Mouse (Mus musculus): Measurements from ENCODE around the gene Dpp3. TPM values are rescaled to one million over a fixed set of nuclear protein-coding genes. Genes with fewer than 3 reads are reported as not detected.
A peak's percentile ranks its signal among the peaks of the same experiment; 100 is the strongest.
"Not testable (repeated sequence)": the region's sequence is repeated elsewhere in the genome, so short reads cannot be mapped to it uniquely, and the experiment has no call there.

Dpp3 gene
- polyA plus RNA-seq, 1 experiment from 2014 or later, result 117 TPM

GRCm38 (mm10) chr19:4891798-4892197 is 36.3 kb downstream of the Dpp3 start:
- Histone ChIP-seq H3K27ac (replicated peaks) (no peak overlapping the region), H3K4me3 (replicated peaks) (no peak overlapping the region), H3K4me2 (replicated peaks) (no peak overlapping the region), H3K27me3 (no peaks in the 10 kb centered on the region), H3K4me1 (no peaks in the 10 kb centered on the region), H3K9ac (no peak overlapping the region), H3K9me3 (replicated peaks) (no peaks in the 10 kb centered on the region), H3K36me3 (peaks cover 13% of the 10 kb centered on the region)
- no peak for ATAC-seq (ENCODE audit: insufficient number of reproducible peaks, low FRiP score, low TSS enrichment, low read depth)
- 70% methylated on average over 3 of the region's 3 CpGs for WGBS

- Histone ChIP-seq H3K27ac (replicated peaks) (no peak overlapping the region), H3K4me1 (no peaks in the 10 kb centered on the region), H3K4me3 (replicated peaks) (no peak overlapping the region), H3K9me3 (replicated peaks) (no peaks in the 10 kb centered on the region), H3K9ac (no peak overlapping the region), H3K27me3 (no peaks in the 10 kb centered on the region), H3K4me2 (replicated peaks) (no peak overlapping the region), H3K36me3 (peaks cover 13% of the 10 kb centered on the region)
- 79% methylated on average over 10 of the region's 10 CpGs for WGBS
- ATAC-seq (ENCODE audit: insufficient number of reproducible peaks, low FRiP score, low TSS enrichment, low read depth), result no peak
Observed at GRCm38 (mm10) chr19:4889791-4890190, 38.3 kb downstream of the Dpp3 start.

- no peaks in the 10 kb centered on the region for H3K27me3 ChIP-seq
- ATAC-seq (ENCODE audit: insufficient number of reproducible peaks, low FRiP score, low TSS enrichment, low read depth), result no peak
- H3K9me3 ChIP-seq (replicated peaks), result no peaks in the 10 kb centered on the region
- H3K27ac ChIP-seq (replicated peaks), result no peak overlapping the region
- peaks cover 11% of the 10 kb centered on the region for H3K36me3 ChIP-seq
- no peak overlapping the region for H3K9ac ChIP-seq
- no peak overlapping the region for H3K4me3 ChIP-seq (replicated peaks)
- no peak overlapping the region for H3K4me2 ChIP-seq (replicated peaks)
- peaks cover 6% of the 10 kb centered on the region; the same call in 1 of the 2 replicates for H3K4me1 ChIP-seq
- WGBS, result 83% methylated on average over 4 of the region's 4 CpGs
Observed at GRCm38 (mm10) chr19:4883961-4884360, 44.1 kb downstream of the Dpp3 start.

GRCm38 (mm10) chr19:4879324-4879703 is 48.8 kb downstream of the Dpp3 start:
- Histone ChIP-seq H3K9me3 (replicated peaks) (no peaks in the 10 kb centered on the region), H3K27me3 (no peaks in the 10 kb centered on the region), H3K36me3 (peaks cover 11% of the 10 kb centered on the region), H3K9ac (peak overlapping the region; percentile 91), H3K4me2 (replicated peaks) (peak overlapping the region; percentile 94), H3K4me1 (peaks cover 23% of the 10 kb centered on the region), H3K4me3 (replicated peaks) (peak overlapping the region; percentile 82), H3K27ac (replicated peaks) (no peak overlapping the region)
- ATAC-seq (ENCODE audit: insufficient number of reproducible peaks, low FRiP score, low TSS enrichment, low read depth), result no peak
- WGBS, result 44% methylated on average over 10 of the region's 10 CpGs

DNA sequence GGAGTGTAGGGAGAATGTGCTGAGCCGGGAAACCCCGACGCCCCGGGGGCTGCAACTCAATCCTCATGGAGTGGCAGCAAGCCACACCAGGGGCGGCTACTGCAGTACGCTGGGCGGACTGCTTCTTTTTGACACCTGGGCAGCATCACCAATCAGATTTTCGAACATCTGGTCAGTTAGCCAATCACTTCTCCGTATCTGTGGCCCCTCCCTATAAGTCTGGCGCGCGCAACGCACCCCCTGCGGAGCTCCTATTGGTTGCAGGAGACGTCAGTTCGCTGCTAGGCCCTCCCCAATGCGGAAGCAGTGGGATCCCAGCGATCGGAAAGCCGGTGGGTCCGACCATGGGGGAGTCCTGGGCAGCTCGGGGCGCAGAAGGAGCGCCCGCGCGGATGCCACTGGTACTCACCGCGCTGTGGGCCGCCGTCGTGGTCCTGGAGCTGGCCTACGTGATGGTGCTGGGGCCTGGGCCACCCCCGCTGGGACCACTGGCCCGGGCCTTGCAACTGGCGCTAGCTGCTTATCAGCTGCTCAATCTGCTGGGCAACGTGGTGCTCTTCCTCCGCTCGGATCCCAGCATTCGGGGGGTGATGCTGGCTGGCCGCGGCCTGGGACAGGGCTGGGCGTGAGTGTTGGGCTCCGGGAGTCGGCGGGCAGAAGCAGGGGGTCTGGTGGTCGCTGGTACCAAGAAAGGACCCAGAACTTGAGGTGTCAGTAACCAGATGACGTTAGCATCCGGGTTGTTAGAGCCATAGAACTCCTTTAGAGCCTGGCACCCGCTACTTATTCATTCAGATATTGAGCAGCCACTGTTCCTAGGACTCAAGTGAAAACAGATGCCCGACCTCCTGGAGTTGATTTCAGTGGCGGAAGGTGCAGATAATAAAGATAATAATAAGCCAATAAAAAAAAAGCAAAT is 49.4 kb downstream of the Dpp3 start, which contains the start of gene Zdhhc24:
TSS of gene Zdhhc24 (plus strand) at position 264 of the 919 bp plus-strand sequence.
- H3K9ac ChIP-seq, result peak within 1 kb of the TSS; percentile 91
- H3K9me3 ChIP-seq (replicated peaks), result no peaks in the 10 kb centered on the region
- H3K27ac ChIP-seq (replicated peaks), result peak within 1 kb of the TSS; percentile 78
- no peaks in the 10 kb centered on the region for H3K27me3 ChIP-seq
- H3K4me1 ChIP-seq, result peaks cover 23% of the 10 kb centered on the region
- H3K4me3 ChIP-seq (replicated peaks), result peak within 1 kb of the TSS; percentile 82
- WGBS, result under 1% methylated on average over 52 of the region's 52 CpGs
- peak within 1 kb of the TSS; percentile 94 for H3K4me2 ChIP-seq (replicated peaks)
- peak; percentile 93 for ATAC-seq (ENCODE audit: insufficient number of reproducible peaks, low FRiP score, low TSS enrichment, low read depth)
- H3K36me3 ChIP-seq, result peaks cover 8% of the 10 kb centered on the region; the same call in 1 of the 2 replicates

GRCm38 (mm10) chr19:4877785-4878184 is 50.3 kb downstream of the Dpp3 start, which contains the start of gene Actn3:
Actn3 (minus strand) TSS chr19:4877909.
- H3K27ac ChIP-seq (replicated peaks), result peak within 1 kb of the TSS; percentile 78
- peak; percentile 25; the same call in 1 of the 2 replicates for ATAC-seq (ENCODE audit: insufficient number of reproducible peaks, low FRiP score, low TSS enrichment, low read depth)

GRCm38 (mm10) chr19:4876755-4877154 is 51.3 kb downstream of the Dpp3 start:
- 48% methylated on average over 3 of the region's 3 CpGs for WGBS
- Histone ChIP-seq H3K36me3 (no peaks in the 10 kb centered on the region), H3K9ac (no peak overlapping the region), H3K4me3 (replicated peaks) (peak overlapping the region; percentile 82; the same call in 1 of the 2 replicates), H3K27ac (replicated peaks) (0 out of 2 replicates have a peak overlapping the region, but pooled peaks have one; percentile 48), H3K27me3 (no peaks in the 10 kb centered on the region), H3K4me1 (peaks cover 23% of the 10 kb centered on the region), H3K9me3 (replicated peaks) (no peaks in the 10 kb centered on the region), H3K4me2 (replicated peaks) (peak overlapping the region; percentile 94; the same call in 1 of the 2 replicates)
- no peak for ATAC-seq (ENCODE audit: insufficient number of reproducible peaks, low FRiP score, low TSS enrichment, low read depth)

More at GRCm38 (mm10) chr19:4877785-4878184, 50.3 kb downstream of the Dpp3 start, which contains the start of gene Actn3:
- peak within 1 kb of the TSS; percentile 82 for H3K4me3 ChIP-seq (replicated peaks)
- H3K36me3 ChIP-seq, result peaks cover 2% of the 10 kb centered on the region; the same call in 1 of the 2 replicates
- H3K27me3 ChIP-seq, result no peaks in the 10 kb centered on the region
- peak within 1 kb of the TSS; percentile 94 for H3K4me2 ChIP-seq (replicated peaks)
- WGBS, result 2% methylated on average over 17 of the region's 17 CpGs
- H3K9ac ChIP-seq, result peak within 1 kb of the TSS; percentile 91
- no peaks in the 10 kb centered on the region for H3K9me3 ChIP-seq (replicated peaks)
- H3K4me1 ChIP-seq, result peaks cover 23% of the 10 kb centered on the region

GRCm38 (mm10) chr19:4876241-4876640 is 51.8 kb downstream of the Dpp3 start:
- Histone ChIP-seq H3K9me3 (replicated peaks) (no peaks in the 10 kb centered on the region), H3K4me2 (replicated peaks) (no peak overlapping the region), H3K27me3 (no peaks in the 10 kb centered on the region), H3K27ac (replicated peaks) (no peak overlapping the region), H3K4me3 (replicated peaks) (no peak overlapping the region), H3K9ac (no peak overlapping the region), H3K4me1 (peaks cover 23% of the 10 kb centered on the region), H3K36me3 (no peaks in the 10 kb centered on the region)
- ATAC-seq (ENCODE audit: insufficient number of reproducible peaks, low FRiP score, low TSS enrichment, low read depth), result no peak
- WGBS, result 73% methylated on average over 3 of the region's 4 CpGs

DNA sequence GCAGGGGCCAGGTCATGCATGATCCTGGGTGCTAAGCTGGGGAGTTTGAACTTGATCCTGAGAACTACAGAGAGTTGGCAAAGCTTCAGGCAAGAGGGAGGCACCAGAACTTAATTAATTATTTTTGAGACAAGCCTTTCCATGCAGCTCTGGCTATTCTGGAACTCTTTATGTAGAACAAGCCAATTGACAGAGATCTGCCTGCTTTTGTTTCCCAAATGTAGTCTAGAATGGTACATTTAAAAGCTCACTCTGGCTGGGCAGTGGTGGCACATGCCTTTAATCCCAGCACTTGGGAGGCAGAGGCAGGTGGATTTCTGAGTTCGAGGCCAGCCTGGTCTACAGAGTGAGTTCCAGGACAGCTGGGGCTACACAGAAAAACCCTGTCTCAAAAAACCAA is 53.5 kb downstream of the Dpp3 start:
- not testable (repeated sequence) for H3K36me3 ChIP-seq; H3K4me3 ChIP-seq (replicated peaks); H3K9ac ChIP-seq; H3K27me3 ChIP-seq; H3K4me2 ChIP-seq (replicated peaks); H3K27ac ChIP-seq (replicated peaks); ATAC-seq (ENCODE audit: insufficient number of reproducible peaks, low FRiP score, low TSS enrichment, low read depth); H3K9me3 ChIP-seq (replicated peaks)
- WGBS, result 72% methylated on average over 1 of the region's 1 CpGs
- H3K4me1 ChIP-seq, result peaks cover 20% of the 10 kb centered on the region

DNA sequence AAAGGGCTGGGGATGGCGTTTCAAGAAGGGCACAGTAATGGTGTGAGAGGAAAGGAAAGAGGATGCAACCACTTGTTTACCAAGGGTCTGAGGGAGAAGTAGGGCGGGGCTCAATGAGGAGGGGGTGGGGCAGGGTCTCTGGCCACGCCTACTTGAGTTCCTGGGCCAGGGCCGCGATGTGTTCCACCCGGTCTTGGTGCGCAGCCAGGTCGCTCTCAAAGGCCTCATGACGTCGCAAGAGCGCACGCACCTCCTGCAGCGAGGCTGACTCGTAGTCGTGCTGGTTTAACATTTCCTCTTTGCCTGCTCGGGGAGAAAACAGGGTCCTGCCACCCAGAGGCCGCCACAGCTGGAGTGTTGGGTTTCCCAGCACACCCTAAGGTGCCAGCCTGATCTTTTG is 62.9 kb downstream of the Dpp3 start:
- WGBS, result 3% methylated on average over 17 of the region's 17 CpGs
- H3K27me3 ChIP-seq, result no peaks in the 10 kb centered on the region
- H3K9ac ChIP-seq, result 0 out of 2 replicates have a peak overlapping the region, but pooled peaks have one; percentile 23
- no peak overlapping the region for H3K4me3 ChIP-seq (replicated peaks)
- no peaks in the 10 kb centered on the region for H3K9me3 ChIP-seq (replicated peaks)
- H3K4me2 ChIP-seq (replicated peaks), result peak overlapping the region; percentile 38
- H3K36me3 ChIP-seq, result peaks cover 10% of the 10 kb centered on the region; the same call in 1 of the 2 replicates
- peaks cover 3% of the 10 kb centered on the region; the same call in 1 of the 2 replicates for H3K4me1 ChIP-seq
- H3K27ac ChIP-seq (replicated peaks), result no peak overlapping the region
- no peak for ATAC-seq (ENCODE audit: insufficient number of reproducible peaks, low FRiP score, low TSS enrichment, low read depth)

- no peak overlapping the region for H3K4me2 ChIP-seq (replicated peaks)
- 75% methylated on average over 6 of the region's 6 CpGs for WGBS
- no peak overlapping the region for H3K4me3 ChIP-seq (replicated peaks)
- ATAC-seq (ENCODE audit: insufficient number of reproducible peaks, low FRiP score, low TSS enrichment, low read depth), result 0 out of 2 replicates have a peak, but pooled peaks have one; percentile 30
- no peak overlapping the region for H3K9ac ChIP-seq
- no peaks in the 10 kb centered on the region for H3K9me3 ChIP-seq (replicated peaks)
- peaks cover 3% of the 10 kb centered on the region; the same call in 1 of the 2 replicates for H3K4me1 ChIP-seq
- no peak overlapping the region for H3K27ac ChIP-seq (replicated peaks)
- no peaks in the 10 kb centered on the region for H3K27me3 ChIP-seq
- peaks cover 17% of the 10 kb centered on the region; the same call in 1 of the 2 replicates for H3K36me3 ChIP-seq
Observed at GRCm38 (mm10) chr19:4863048-4863447, 65.0 kb downstream of the Dpp3 start.
